9 mouse cellular contexts compared by ENCODE assay signal in genomic region chr4:102493342-102494128, GRCm38 (mm10).
DNase-seq lines count a peak whose midpoint lies in the region; ATAC-seq lines count a peak whose summit lies in the region.
"Had no signal": no experiment of that assay in that cellular context is flagged by ENCODE, and none has a peak within 500 bp of the region (broad histone marks: within the 10 kb centered on the region; RNA-seq: fewer than 3 reads in every experiment).

No protein-coding gene starts in this region.

- peak; percentile 75 for ATAC-seq in frontal cortex, adult (ENCODE audit: low TSS enrichment)
- peak; percentile 52; the same call in 1 of the 2 replicates for ATAC-seq in midbrain, embryonic 11.5 days (ENCODE audit: low FRiP score)

- H3K27me3 ChIP-seq in midbrain, embryonic 11.5 days (ENCODE audit: control insufficient read depth, insufficient read depth, low read length): no peaks in the 10 kb centered on the region
- no peaks in the 10 kb centered on the region for H3K27me3 ChIP-seq in midbrain, embryonic 10.5 days (ENCODE audit: low read depth, poor library complexity, severe bottlenecking)

- no peaks in the 10 kb centered on the region; the same call in 1 of the 2 replicates for H3K4me1 ChIP-seq in midbrain, embryonic 11.5 days (ENCODE audit: control insufficient read depth, insufficient read depth, low read length)
- H3K4me1 ChIP-seq in midbrain, embryonic 10.5 days: no peaks in the 10 kb centered on the region

- no peak for DNase-seq in frontal cortex, postnatal 14 days (ENCODE audit: low spot score in 2 of 2)
- DNase-seq in midbrain, embryonic 11.5 days (ENCODE audit: low spot score, missing footprints): peak; percentile 91
- no peak for DNase-seq in midbrain, embryonic 10.5 days (ENCODE audit: low spot score)
- DNase-seq in embryo, embryonic 10.5 days (ENCODE audit: low spot score): peak; percentile 90
- peak; percentile 80 for DNase-seq in lung, postnatal 36 days
- DNase-seq in right cerebral cortex, adult 18-20 months: no peak
- no peak for DNase-seq in ovary, postnatal 10 days (ENCODE audit: low spot score)

- H3K4me3 ChIP-seq in midbrain, embryonic 11.5 days (ENCODE audit: low read depth, low read length): no peak overlapping the region
- no peak overlapping the region for H3K4me3 ChIP-seq in midbrain, embryonic 10.5 days
- H3K4me3 ChIP-seq: limb, embryonic 12.5 days had no signal

- 67% methylated on average over 4 of the region's 4 CpGs for WGBS in midbrain, embryonic 11.5 days
- WGBS in midbrain, embryonic 10.5 days: 71% methylated on average over 4 of the region's 4 CpGs

- H3K36me3 ChIP-seq in midbrain, embryonic 11.5 days (ENCODE audit: control insufficient read depth, insufficient read depth, low read length): no peaks in the 10 kb centered on the region
- no peaks in the 10 kb centered on the region for H3K36me3 ChIP-seq in midbrain, embryonic 10.5 days
- H3K36me3 ChIP-seq: limb, embryonic 12.5 days had no signal

- no peaks in the 10 kb centered on the region for H3K9me3 ChIP-seq in midbrain, embryonic 11.5 days (ENCODE audit: control insufficient read depth, low read length)
- no peaks in the 10 kb centered on the region for H3K9me3 ChIP-seq in midbrain, embryonic 10.5 days (replicated peaks)
- H3K9me3 ChIP-seq: limb, embryonic 12.5 days had no signal

- H3K27ac ChIP-seq in midbrain, embryonic 11.5 days (ENCODE audit: low read depth, low read length): no peak overlapping the region
- H3K27ac ChIP-seq in midbrain, embryonic 10.5 days (replicated peaks): no peak overlapping the region
- H3K27ac ChIP-seq: limb, embryonic 12.5 days had no signal

- H3K9ac ChIP-seq in midbrain, embryonic 11.5 days (ENCODE audit: low read length): no peak overlapping the region
- H3K9ac ChIP-seq: limb, embryonic 12.5 days had no signal

- no peak overlapping the region for H3K4me2 ChIP-seq in midbrain, embryonic 11.5 days
- H3K4me2 ChIP-seq: limb, embryonic 12.5 days had no signal

Comparison
In these comparisons a context has a peak if more than half of its experiments do, and no peak if none do; other contexts are left out.
1. DNase-seq: peak in midbrain, embryonic 11.5 days (single experiment), embryo, embryonic 10.5 days (single experiment) and lung, postnatal 36 days (single experiment); none in frontal cortex, postnatal 14 days (0 of 2), midbrain, embryonic 10.5 days (single experiment), right cerebral cortex, adult 18-20 months (single experiment) and ovary, postnatal 10 days (single experiment).